Mouse (Mus musculus) telencephalon, adult 2 months (tissue): ENCODE measurements around the gene Arhgap21.
A peak's percentile ranks its signal among the peaks of the same experiment; 100 is the strongest.

Source experiments
- DNase-seq: peaks from one replicate; pipeline ENCODE4 v3.0.0-alpha.2; 2011; ENCODE audit warnings: low read depth, low spot score

The Arhgap21 gene

DNA sequence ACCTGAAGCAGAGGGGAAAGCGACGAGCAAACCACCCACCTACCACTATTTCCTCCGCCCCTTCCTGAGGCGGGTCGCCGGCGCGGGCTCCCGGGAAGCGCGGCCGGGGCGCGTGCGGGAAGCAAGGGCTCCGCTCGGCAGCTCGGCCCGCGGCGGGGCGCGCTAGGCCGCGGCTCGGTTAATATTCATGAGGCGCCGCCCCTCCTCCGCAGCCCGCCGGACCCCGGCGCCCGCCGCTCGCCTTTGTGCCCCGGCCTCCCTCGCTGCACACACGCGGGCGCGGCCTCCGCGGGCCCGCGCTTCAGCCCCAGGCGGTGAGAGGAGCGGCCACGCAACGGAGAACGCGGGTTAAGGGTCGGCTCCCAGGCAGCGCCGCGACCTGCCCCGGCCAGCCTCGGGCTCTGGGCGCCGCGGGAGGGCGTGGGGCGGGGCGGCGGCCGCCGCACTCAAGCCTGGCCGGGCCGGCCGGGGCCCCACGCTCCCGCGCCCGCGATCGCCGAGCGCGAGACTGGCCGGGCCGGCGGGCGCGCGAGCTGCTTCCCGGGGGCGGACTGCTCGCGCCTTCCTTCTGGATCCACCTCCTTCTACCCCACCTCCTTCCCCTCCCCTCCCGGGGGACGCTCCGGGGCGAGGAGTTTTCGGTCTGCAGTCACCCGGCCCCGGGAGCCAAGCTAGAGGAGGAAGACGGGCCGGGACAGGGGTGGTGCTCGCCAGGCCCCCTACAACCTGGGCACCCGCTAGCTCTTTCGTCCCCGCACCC, at the start of gene Arhgap21:
Arhgap21 (minus strand) TSS at position 441 of the 760 bp plus-strand sequence.
- no peak for DNase-seq

DNA sequence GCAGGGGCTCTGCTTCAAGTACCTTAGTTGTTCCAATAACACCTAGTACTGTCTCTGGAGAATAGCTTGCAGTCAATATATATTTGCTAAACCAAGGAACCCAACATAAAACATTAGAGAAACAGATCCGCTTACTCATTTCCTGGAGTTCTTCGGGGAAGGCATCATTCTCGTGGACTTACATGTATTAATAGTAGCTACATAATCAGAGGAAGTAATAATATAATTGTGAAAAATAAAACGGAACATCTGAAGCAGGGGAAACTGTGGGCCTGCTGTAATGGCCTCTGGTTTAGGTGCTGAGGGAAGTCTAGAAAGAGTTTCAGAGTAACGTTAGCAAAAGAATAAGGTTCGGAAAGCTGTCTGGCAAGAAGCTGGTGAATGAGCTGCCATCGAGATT, 47.9 kb upstream of the Arhgap21 start:
- DNase-seq = no peak

DNA sequence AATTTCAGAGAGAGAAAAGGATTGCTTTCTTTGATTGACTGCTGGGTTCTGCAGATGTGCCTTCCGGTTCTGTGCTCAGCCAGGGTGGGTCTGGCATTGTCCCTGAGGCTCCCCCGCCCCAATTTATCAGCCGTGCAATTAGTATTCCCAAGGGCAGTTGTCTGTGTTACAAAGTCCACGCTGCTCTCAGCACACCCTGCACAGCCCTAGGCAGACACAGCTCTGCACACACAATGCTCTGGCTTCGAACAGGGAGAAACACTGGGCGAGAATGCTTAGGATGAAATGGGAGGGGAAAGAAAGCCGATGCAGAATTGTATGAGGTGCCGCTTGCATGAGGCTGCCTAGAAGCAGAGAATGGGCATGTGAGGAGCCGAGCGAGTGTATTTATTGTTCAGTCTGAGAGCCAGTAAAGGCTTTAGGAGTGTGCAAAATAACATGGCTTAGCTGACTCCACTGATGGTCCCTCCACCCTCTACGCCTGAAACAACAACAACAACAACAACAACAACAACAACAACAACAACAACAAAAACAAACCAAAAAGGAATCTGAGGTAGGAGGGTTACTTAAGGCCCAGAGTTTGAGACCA, 42.2 kb upstream of the Arhgap21 start:
- DNase-seq = no peak

DNA sequence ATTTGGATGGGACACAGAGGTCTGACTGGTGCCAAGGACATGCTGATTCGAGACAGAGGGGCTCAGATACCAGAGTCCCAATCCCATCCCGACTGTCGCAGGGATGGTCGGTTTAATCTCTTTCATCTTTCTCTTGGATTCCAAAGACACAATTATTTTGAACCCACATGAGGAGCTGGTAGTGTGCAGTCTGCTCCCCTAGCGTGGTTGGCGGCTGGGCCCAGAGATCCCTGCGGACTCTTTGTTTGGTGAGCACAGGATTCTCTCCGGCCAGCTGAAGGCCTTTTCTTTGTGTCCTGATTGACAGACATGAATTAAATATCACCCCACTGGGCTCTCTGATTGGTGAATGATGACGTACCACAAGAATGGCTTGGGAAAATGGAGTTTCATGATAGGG, 41.5 kb upstream of the Arhgap21 start:
- no peak for DNase-seq

DNA sequence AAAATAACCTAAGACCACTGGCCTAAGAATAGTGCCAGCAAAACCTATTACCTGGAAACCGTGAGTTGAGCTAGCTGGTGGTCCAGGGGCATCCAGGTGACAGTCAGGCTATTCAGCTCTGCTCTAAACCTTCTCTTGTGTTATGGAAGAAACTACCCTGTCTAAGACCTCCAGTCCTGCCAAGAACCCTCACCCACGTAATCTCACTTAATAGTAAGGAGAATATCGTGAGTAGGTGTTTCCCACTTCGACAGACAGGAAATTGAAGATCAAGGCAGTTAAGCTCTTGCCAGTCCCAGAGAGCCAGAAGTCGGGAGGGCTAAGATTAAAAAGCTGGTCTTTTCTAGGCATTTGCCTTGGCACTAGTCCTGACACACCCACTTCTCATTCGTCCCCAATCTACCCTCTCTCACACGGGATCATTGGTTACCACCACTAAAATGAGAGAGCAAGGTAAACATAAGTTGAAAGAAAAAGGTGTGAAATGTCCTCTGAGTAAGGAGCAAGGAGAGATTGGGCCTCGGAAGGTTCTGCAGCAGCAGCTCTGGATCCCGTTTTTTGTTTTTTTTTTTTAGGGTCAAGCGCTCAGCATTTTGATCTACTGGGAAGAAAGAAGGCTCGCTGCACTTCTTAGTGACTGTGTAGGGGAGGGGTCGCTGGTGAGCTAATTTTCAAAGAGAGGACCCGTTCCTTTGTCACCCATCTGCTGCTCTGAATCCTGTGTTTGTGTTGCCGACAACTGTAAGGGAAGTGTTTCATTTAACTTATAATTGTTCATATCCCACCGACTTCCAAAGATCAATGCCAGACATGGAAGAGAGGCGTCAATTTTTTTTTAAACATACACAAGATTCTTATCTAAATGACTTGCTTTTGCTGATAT, 40.8 kb upstream of the Arhgap21 start:
- no peak for DNase-seq

DNA sequence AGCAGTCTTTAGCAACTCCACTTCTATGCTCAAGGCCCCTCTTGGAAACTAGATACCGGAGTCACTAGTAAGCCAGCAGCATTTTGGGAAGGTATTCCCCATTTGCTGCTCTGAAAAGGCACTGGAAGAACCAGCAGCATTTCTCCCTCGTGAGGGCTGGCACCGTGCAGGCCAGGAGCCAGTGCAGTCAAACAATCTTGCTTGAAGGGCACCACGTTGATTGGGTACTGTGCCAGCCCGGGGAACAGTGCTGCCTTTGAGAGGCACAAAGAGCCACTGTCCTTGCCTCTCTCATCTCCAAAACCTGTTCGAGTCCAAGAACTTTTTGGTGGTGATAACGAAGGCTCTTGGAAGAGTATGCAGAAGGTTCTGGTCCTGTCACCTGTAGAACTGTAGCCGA, 33.9 kb upstream of the Arhgap21 start:
- DNase-seq = peak; percentile 49

DNA sequence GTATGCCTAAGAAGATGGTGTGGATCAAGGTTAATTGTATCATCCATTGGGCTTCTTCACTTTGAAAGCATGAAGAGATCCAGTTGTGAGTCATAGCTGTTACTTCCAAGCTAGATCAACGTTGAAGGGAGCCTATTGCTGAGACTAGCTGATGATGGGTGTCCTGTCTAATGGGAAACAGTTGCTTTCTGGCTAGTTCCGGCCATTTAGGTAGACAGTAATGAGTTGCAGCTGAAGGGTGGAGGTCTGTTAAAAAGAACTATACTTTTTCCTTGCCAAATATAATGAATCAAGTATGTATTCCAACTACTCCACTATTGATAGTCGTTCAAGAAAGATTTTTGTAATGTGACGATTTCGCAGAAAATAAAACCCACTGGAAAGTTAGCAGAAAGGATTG, 32.5 kb upstream of the Arhgap21 start:
- no peak for DNase-seq

DNA sequence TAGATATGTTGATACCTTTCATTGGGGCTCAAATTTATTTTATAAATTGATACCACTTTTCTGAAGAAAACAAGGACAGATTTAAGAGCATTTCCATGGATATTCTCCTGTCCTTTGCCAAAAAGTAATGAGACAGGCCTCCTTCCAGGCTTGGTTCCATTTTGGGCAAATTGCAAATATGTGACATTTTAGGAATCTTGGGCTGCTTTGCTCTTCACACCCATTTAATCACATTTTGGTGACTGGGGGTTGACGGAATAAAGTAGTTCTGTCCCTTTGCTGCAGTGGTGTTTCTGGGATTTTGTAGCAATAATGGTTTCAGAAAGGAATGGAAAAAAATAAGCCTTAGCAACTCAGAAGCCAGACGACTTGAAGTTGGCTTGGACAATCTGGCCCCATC, 26.9 kb upstream of the Arhgap21 start:
- DNase-seq = peak; percentile 34

DNA sequence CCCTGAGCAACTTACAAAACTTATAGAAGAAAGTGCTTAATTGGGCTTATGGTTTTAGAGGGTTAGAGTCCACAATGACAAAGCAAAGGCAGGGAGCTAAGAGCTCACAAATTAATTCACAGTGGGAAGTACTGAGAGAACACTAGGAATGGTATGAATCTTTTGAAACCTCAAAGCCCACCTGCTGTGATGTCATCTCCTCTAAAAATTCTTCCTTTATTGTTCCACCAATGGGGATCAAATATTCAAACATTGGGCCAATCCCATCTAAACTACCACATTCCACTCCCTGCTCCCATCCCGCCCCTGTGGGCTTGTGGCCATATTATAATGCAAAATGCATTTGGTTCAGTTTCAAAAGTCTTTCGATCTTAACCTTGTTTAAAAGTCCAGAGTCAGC, 22.8 kb upstream of the Arhgap21 start:
- no peak for DNase-seq

DNA sequence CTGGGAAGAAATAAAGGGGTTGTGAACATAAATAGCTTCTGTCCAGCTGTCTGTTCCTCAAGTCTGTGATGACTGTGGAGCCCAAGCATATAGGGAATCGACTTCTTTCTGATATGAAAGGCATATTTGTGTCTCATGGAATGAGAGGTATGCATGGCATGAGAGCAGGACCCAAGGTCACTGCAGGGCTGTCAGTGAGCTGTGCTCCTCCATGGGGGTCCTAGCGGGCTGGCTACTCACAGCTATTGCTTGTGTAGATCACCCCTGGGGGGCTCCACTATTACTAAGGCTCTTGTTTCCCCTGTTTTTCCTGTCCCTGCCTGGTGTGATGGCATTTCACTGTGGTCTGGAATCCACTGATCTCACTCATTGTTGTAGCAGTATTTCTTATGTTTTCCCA, 22.2 kb upstream of the Arhgap21 start:
- no peak for DNase-seq

DNA sequence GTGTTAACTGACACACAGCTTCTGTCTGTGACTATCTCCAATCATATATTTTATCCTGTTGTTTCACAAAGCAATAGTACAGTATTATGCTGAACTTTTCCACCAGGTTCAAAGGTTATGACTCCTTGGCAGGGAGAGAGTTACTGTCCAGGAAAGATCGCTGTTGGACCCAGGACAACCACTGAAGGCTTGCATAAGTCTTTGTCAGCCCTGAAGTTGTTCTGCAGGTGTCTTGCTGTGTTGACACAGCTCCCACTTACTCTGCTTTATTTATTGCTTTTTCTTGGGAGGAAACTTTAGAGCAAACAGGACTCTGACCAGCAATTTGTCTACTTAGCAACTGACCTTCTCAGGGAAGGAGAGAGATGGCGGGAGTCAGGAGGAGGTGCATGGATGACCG, 21.4 kb upstream of the Arhgap21 start:
- DNase-seq = no peak

DNA sequence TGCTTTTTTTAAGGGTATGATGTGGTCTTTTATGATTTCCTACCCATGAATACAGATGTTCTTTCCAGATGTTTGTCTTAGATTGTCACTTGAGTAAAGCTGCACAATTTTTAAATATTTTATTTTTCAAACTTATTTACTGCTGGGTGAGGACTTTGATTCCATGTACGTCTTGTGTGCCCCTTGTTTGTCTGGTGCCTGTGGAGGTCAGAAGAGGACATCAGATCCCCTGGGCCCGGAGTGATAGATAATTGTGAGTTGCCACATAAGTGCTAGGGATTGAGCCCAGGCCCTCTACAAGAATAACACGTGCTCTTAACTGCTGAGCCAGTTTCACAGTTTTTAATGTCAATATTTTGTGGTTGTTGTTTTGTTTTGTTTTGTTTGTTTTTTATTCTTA, 19.1 kb upstream of the Arhgap21 start:
- no peak for DNase-seq

DNA sequence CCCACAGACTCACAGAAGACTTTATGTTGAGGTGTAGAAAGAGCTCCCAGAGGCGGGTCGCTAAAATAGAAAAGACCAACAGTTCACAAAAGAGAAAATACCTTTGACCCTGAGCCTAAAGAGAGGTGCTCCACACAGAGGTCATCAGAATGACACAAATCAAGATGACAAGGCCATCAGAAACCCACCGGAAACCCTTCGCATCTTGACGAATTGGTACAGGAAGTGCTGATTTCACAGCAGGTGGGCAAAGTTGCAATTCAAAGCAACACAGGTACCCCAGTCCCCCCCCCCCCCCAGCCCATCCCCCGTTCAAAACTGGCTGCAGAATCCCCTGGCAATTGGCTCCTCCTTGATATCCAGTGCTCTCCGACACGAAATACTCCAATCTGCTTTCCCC, 10.0 kb upstream of the Arhgap21 start:
- no peak for DNase-seq

DNA sequence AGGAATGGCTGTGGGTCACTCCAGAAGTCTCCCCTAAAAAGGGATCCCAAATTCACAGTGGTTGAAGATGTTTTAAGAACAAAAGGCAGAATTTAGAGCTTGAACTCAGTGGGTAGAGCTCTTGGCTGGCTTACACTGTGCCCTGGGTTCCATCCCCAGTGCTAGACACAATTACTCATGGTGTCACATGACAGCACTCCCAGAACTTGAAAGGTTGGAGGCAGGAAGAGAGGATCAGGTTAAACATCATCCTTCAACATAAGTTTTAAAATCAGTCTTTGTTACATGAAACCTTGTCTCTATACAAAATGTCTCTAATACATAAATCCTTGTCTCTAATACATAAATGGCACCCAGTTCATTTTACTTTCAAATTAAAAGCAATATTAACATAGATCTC, 8.4 kb upstream of the Arhgap21 start:
- DNase-seq = no peak

DNA sequence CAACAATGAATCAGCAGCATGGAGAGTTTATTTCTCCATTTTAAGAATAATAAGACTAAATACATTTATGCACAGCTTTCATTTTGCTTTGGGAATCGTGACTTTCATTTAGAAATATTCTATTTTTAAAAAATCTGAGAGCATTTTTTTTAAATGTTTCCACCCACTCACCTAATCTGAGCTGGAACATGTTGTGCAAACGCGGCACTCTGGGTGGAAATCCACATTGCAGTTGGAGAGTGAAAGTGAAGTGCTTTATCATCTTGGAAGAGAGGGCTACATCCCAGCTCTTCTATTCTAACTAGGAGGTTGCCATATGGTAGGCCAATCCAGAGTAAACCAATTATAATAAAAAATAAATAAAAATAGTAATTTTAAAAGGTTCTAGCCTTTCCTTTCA, 4.8 kb upstream of the Arhgap21 start:
- peak; percentile 81 for DNase-seq

DNA sequence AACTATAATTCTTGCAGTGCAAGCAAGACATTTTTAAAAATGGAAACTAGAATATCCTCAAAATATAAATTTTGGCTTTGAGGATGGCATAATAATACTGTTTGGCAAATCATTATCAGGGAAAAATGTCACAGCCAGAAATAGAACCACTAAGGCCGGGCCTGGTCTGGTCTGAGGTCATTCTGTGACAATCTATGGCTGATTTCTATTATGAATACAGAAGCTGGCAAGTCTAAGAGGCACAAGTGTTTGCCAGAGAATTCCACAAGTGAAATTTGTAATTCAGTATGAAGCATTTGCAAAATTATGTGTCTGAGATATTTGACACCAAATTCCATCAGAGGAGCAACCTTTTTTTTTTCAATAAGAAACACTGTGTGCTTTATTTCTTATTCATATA, 3.5 kb upstream of the Arhgap21 start:
- no peak for DNase-seq

DNA sequence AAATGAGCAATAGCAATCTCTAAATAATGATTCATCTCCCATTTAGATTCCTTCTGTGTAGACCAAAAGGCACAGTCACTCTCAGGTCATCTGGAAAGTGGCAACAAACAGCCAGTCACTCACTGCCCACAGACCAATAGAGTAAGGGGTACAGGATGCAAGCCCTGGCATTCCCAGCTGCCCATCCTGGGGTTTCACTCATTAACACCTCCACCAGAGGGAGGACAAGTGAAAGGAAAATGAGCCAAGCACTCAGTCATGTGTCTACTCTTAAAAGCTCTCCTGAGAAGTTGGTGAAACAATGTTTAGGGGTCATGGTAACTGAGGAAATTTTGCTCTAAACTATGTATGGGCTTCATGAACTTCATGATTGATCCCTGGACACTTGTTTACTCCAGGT, 2.9 kb upstream of the Arhgap21 start:
- no peak for DNase-seq

DNA sequence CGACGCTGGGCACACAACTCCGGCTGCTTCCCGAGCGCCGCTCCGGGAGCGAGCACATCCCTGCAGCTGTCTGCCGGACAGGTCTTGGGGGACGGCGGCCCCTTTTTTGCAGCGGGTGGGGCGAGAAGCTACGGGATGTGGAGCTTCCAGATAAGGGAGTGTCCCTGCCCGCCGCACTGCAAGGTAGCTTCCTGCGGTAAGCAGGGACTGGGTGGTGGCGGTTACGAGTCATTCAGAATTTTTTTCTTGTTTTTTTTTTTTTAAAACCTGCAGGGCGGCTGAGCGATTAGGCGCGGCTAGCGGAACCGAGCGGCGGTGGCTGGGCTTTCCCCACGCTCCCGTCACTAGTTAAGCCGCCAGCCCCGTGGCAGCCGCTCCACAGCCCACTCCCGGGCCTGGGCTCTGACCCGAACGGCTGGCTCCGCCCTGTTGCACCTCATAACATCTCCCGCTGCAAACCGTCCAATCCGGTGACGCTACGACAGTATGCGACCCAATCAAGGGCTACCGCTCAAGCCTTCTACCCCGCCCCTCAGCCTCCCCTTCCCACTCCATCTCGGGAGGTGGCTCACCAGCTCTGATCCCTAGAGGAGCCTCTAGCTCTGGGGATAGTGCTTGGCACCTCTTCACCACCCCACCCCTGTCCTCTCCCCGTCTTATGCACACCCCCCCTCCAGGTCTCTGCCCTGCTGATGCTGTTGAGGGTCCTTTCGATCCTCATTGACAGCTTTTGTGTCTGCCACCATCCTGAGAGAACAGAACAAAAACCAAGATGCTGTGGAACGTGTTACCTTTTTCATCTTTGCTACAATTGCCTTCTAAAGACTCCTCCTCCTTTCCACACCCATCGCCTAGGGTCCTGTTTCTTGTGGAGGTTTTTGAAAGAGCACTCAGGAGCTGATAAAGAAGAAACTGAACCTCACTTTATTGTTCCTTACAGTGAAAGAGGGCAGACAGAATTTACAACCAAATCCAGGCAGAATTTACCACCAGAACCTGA, 820 bp upstream of the Arhgap21 start:
- DNase-seq = peak; percentile 97

DNA sequence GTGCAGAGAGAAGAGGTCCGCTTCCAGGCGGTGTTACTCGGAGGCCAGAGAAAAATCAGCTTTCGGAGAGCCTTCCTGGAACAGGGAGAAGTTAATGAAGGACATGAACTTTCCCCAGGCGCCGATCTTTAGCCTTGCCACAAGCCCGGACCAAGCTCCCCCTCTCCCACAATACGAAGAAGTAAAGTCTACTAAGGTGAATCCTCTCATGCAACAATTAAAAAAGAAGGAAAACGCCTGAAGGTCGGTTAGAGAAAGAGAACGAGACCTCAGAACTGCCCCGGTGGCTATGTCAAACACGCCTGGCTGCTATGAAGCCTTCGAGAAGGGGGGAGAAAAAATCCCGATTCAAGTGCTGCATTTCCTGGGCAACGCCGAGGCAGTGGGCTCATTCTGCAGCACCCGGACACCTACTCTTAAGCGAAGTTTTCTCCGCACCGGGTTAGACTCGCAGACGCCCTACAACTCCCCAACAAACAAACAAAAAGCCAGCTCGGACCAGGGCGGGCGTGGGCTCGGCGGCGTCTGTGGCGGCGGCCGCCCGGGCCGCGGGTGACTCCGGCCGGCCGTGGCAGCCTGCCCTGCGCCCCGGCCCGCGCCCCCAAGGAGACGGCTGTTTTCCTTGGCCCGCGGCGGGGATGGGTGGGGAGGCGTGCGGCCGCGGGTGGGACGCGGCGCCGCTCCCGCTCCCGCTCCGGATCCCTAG, 882 bp downstream of the Arhgap21 start:
- no peak for DNase-seq

DNA sequence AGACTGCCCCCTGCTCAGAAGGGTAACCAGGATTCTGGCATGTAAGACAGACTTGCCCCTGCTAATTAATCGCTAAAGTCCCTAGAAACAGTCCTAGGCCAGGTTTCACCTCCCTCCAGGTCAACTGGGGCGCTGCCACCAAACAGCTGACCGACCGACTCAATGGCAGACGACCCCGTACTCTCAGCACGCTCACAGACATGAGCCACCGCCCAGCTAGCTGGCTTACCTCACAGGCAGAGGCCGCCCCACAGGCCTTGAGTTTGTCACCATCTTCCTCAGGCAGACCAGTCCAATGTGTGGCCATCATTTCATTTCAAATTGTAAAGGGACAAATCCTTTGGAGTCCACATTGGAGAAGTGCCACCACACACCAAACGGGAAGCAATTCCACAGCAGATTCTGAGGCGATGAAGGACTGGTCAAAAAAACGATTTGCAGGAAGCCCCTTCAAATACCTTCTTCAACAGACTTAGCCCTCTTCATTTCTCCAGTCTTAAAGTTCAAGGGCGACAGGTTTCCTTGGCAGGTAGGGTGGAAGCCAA, 1.5 kb downstream of the Arhgap21 start:
- no peak for DNase-seq
